Mouse (Mus musculus) heart, adult 2 months (tissue): Measurements from ENCODE around the gene Cnnm2.

ENCODE experiments used
- CTCF ChIP-seq: fragments of 200-600 bp; IDR thresholded peaks from 2 replicates; pipeline ENCODE4 v1.8.1; 2022; ENCODE audit warnings: antibody characterized with exemption, mild to moderate bottlenecking, moderate library complexity
- EP300 ChIP-seq: fragments of 200-500 bp; IDR thresholded peaks from 2 replicates; pipeline ENCODE4 v1.6.1; 2011; ENCODE audit warnings: low read depth, low read length, control low read depth; ENCODE audit not compliant: insufficient read depth
- POLR2A ChIP-seq: fragments of 200-500 bp; IDR thresholded peaks from 2 replicates; pipeline ENCODE4 v1.6.1; 2011; ENCODE audit warnings: mild to moderate bottlenecking, low read depth, low read length, control low read depth; ENCODE audit not compliant: insufficient read depth

GRCm38 (mm10) chr19:46799903-46800583, 38.6 kb downstream of the Cnnm2 start:
- TF ChIP-seq POLR2A (no peak), CTCF (no peak), EP300 (no peak)
